Mouse (Mus musculus): ENCODE results near the gene Tubb5.

Gene Tubb5

DNA sequence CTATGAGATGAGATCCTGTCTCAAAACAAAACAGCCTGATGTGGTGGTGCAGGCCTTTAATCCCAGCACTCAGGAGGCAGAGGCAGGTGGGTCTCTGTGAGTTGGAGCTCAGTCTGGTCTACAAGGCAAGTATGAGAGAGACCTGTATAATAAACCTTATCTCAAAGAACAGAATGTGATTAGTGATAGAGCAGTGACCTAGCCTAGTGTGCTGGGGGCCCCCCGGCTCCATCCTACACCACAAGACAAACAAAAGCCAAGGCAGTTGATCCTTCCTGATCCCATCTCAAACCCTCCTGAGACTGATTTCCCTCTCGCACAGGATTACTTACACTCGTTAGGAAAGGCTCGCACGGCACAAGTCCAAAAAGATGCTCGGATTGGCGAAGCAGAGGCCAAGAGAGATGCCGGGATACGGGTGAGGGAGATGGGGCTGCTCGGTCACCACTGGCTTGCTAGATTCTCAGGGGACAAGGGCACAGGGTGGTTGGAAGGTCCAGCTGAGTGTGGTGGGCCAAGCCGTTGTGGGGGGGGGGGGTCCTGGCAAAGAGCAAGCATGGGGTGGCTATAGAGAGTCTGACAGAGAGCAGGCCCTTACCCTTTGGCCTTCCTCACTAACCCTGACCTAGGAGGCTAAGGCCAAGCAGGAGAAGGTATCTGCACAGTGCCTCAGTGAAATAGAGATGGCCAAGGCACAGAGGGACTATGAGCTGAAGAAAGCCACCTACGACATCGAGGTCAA lies 12.8 kb downstream of the Tubb5 start:
- DNase-seq (ENCODE audit: low read depth): no peak

DNA sequence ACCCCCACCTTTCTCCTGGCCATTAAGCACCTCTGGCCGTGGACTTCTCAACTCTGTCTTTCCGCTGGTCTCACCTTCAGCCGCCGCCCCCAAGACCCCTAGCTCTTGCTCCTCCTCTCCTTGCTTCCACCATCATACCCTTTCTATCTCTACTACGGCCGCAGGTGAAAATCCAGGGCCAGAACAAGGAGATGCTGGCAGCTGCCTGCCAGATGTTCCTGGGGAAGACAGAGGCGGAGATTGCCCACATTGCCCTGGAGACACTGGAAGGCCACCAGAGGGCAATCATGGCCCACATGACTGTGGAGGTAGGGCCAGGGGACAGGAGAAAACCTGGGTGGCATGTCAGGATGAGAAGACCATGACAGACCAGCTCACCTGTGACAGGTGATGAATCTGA lies 13.7 kb downstream of the Tubb5 start:
- peak; percentile 39 for DNase-seq (ENCODE audit: low read depth)

DNA sequence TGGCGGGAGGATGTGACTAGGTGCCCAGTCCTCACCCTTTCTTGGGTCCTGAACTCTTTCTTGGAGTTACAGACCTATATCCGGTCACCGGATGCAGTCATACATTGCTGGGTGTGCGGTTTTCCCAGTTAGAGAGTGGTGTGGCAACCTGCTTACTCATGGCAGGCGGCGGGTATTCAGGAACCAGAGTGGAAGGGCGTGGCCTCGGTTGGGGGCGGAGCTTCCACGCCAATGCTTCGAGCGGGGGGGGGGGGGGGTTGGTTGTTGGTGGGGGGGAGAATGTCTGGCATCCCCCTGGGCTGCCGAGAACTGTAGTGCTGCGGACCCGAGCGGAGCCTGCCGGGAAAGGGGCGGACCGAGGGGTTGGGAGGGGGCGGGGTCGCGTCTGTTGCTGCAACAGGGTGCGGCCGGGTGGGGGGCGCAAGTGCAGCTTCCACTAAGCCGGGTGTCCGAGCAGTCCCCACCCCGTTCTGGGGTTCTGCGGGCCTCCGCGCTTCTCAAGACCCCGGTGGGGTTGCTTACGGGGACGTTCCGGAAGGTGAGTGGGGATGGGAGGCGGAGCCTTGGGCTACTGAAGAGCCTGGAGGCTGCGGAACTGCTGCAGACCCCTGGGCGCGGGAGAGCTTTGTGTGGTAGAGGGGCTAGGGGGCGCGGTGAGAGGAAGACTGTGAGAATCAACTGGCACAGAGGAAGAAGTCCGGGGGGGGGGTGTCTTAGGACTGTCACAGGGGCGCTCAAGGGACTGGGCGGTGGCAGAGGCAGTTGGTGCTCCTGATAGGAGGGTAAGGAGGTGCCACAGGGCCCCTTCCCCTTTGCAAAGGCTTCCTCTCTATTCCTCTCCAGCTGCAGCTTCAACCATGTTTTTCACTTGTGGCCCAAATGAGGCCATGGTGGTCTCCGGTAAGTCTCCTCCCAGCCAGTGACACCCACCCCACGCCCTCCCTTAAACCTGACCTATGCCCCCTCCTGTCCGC lies 14.9 kb downstream of the Tubb5 start, which contains the start of gene Flot1:
Gene Flot1 (plus strand): TSS at position 267 of the 974 bp plus-strand sequence.
- DNase-seq (ENCODE audit: low read depth): peak; percentile 89

DNA sequence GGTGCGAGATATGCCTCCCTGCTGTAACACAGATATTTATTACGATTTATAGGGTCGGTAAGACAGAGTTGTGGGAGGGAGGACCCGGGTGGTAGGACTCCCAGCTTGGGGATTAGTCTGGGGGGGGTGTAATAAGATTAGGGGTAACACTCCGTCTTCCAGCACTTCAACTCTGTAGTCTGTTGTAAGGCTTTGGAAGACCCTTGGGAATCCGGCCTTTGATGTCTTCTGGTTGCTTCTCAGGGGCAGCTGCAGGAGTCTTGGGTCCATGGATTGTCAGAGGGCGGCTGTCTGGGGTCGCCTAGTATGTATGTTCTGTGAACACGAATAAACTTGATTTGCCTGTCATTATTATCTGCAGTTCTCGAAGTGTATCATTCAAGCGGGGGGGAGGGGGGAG lies 15.5 kb downstream of the Tubb5 start:
- no peak for DNase-seq (ENCODE audit: low read depth)

GRCm38 (mm10) chr17:35821439-35822430 lies 16.4 kb downstream of the Tubb5 start, which contains the start of gene Ier3:
Gene Ier3 (plus strand): TSS chr17:35821684.
- peak; percentile 75 for DNase-seq (ENCODE audit: low read depth)

DNA sequence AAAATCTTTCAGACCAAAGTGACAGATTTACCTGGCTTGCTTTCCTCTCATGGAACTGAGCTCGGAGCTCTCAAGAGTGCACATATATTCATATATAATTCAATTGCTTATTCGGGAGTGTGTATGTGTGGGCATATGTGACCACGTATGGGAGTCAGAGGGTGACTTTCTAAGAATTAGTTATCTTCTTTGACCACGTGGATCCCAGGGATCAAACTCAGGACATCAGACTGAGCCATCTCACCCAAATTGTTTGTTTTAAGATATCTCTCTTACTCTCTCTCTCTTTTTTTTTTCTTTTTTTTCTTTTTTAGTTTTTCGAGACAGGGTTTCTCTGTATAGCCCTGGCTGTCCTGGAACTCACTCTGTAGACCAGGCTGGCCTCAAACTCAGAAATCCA lies 18.0 kb downstream of the Tubb5 start:
- DNase-seq (ENCODE audit: low read depth): peak; percentile 19

- no peak for DNase-seq (ENCODE audit: low read depth)
These were observed 20.9 kb downstream of the Tubb5 start for GRCm38 (mm10) chr17:35817226-35817625.

GRCm38 (mm10) chr17:35816686-35817085 lies 21.4 kb downstream of the Tubb5 start:
- no peak for DNase-seq (ENCODE audit: low read depth)

GRCm38 (mm10) chr17:35815836-35816235 lies 22.3 kb downstream of the Tubb5 start:
- DNase-seq (ENCODE audit: low read depth): no peak

DNA sequence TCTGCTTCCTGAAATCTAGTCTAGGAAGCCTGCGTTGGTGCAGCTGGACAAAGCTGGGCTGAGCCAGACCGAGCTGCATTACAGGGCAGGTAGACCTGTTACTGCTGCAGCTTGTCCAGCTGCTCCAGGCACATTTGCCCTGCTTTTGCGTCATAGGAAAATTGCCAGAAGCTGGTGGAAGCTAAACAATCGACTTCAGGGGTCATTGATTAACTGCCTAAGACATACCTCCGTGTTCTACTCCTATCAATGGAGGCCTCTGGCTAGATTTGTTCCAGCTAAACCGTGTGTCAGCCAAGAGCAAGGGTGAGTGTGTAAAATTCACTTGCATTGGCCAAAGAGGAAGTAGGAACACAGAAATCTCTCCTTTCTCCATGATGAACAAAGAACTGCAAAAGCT lies 23.4 kb downstream of the Tubb5 start:
- DNase-seq (ENCODE audit: low read depth): no peak

DNA sequence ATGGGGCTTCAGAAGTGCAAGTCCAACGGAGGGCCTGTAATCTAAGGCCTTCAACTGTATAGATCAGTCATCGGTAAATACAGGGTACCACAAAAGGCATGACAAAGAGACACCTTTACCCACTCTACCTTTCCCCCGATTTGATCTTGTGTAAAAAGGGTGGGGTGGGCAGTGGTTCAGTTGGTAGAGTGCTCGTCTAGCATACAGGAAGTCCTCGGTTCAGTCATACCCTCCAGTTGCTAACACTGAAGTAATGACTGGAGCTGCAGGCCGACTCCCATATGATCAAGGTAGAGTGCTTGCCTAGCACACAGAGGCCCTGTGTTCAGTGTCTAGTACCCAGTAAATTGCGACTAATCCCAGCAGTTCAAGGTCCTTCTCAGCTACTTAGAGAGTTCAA lies 24.5 kb downstream of the Tubb5 start:
- DNase-seq (ENCODE audit: low read depth): peak; percentile 57

DNA sequence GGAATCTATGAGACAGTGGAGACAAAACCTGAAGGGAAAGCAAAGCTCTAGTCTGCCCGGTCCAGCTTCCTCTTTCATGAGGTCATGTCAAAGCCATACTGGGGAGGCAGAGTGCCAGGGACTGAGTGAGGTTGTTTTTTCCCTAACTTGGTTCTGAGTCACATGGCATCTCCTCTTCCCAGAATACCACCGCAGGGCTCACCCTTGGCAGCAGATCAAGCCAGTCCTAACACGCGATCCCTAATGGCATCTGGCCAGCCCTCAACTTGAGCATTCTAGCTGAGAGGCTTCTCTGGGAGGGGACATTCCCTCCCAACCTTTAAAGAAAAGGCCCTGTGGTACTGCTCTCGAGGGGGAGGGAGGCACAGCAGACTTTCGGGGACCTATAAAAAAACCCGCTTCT lies 24.9 kb downstream of the Tubb5 start:
- DNase-seq (ENCODE audit: low read depth): no peak

GRCm38 (mm10) chr17:35812736-35813135 lies 25.4 kb downstream of the Tubb5 start:
- DNase-seq (ENCODE audit: low read depth): no peak

DNA sequence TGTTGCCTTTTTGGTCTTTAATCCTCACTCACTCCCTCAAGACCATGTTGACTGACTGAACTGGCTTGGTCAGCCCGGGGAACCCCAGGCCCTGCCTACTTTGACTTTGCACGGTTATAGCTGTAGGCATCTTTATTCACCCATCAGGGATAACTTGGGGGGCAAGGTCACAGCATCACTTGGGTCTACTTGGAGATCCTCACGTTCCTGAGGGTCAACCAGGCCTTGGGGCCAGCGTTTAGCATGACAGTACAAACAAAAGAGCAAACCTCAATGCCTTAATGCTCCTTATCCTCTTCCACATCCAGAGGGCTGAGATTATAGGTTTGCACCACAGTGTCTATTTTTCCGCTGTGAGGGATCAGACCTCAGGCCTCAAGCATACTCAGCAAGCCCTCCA lies 25.8 kb downstream of the Tubb5 start:
- no peak for DNase-seq (ENCODE audit: low read depth)

GRCm38 (mm10) chr17:35810900-35811648 lies 27.0 kb downstream of the Tubb5 start:
- no peak for DNase-seq (ENCODE audit: low read depth)

- no peak for DNase-seq (ENCODE audit: low read depth)
These were observed 28.7 kb downstream of the Tubb5 start for GRCm38 (mm10) chr17:35809395-35809794.

DNA sequence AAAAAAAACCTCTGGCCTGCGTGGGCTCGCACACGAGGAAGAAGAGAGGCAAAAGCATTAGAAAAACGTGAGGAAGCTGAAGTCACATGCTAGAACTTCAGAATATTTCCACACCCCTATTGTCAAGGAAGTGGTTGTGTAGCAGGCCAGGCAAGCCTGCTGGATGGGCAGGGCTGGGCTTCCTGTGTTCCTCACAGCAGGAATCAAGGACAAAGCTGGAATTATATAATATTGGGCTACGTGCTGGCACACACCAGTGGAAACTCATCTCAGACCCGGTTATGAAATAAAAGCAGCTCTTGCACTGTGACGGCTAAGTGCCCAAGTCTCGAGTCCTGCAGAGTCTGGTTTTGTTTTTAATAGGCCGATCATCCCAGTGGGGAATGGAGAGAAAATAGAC lies 30.0 kb downstream of the Tubb5 start:
- no peak for DNase-seq (ENCODE audit: low read depth)

DNA sequence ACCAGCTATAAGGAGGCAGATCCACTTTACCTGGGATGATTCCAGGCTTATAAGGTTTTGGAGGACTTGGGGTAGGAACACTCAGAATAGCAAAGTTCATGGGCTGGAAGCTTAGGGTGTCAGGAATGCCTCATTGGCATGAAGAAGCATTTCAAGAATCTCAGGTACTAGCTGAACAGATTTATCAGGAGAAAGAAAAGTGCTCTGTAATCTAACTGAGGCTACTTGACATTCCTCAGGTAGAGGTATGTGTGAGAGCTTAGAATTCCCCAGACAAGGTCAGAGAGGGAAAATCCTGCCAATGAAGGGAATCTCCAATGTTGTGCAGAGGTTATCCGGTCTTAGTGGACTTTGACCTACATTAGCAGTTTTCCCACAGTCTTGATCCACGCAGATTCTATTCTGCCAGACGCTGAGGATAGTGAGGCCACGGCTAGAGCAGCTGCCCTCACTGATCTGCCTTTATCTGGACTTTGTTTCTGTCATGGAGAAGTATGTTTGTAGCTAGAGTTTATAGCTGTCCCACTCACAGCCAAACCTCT lies 34.2 kb downstream of the Tubb5 start:
- no peak for DNase-seq (ENCODE audit: low read depth)

GRCm38 (mm10) chr17:35803020-35803419 lies 35.1 kb downstream of the Tubb5 start:
- no peak for DNase-seq (ENCODE audit: low read depth)

GRCm38 (mm10) chr17:35800905-35801304 lies 37.2 kb downstream of the Tubb5 start:
- DNase-seq (ENCODE audit: low read depth): no peak

GRCm38 (mm10) chr17:35796835-35797234 lies 41.3 kb downstream of the Tubb5 start:
- DNase-seq (ENCODE audit: low read depth): no peak
